Mouse (Mus musculus): ENCODE data around the gene Camkv. TPM values are rescaled to one million over a fixed set of nuclear protein-coding genes. Genes with fewer than 3 reads are reported as not detected.

Gene Camkv
- polyA plus RNA-seq, 1 experiment from 2014 or later: 6.7 TPM

GRCm38 (mm10) chr9:107950460-107951355 lies 15.2 kb downstream of the Camkv start:
- Histone ChIP-seq H3K27me3 (ENCODE audit: control insufficient read depth, insufficient read depth, low read length) (no peaks in the 10 kb centered on the region), H3K4me1 (ENCODE audit: control insufficient read depth, insufficient read depth, low read length) (peaks cover 10% of the 10 kb centered on the region), H3K9ac (ENCODE audit: low read length) (peak overlapping the region; percentile 67), H3K36me3 (ENCODE audit: control insufficient read depth, insufficient read depth, low read length) (no peaks in the 10 kb centered on the region), H3K9me3 (ENCODE audit: control insufficient read depth, low read length) (no peaks in the 10 kb centered on the region), H3K4me3 (ENCODE audit: low read depth, low read length) (peak overlapping the region; percentile 68), H3K4me2 (peak overlapping the region; percentile 68), H3K27ac (ENCODE audit: low read depth, low read length) (peak overlapping the region; percentile 58)
- 14% methylated on average over 45 of the region's 45 CpGs for WGBS
- peak; percentile 98 for DNase-seq (ENCODE audit: low spot score, missing footprints)
- ATAC-seq (ENCODE audit: low FRiP score): peak; percentile 95

- Histone ChIP-seq H3K4me2 (no peak overlapping the region), H3K36me3 (ENCODE audit: control insufficient read depth, insufficient read depth, low read length) (peaks cover 11% of the 10 kb centered on the region; the same call in 1 of the 2 replicates), H3K4me3 (ENCODE audit: low read depth, low read length) (no peak overlapping the region), H3K9me3 (ENCODE audit: control insufficient read depth, low read length) (no peaks in the 10 kb centered on the region), H3K9ac (ENCODE audit: low read length) (no peak overlapping the region), H3K27ac (ENCODE audit: low read depth, low read length) (no peak overlapping the region), H3K27me3 (ENCODE audit: control insufficient read depth, insufficient read depth, low read length) (no peaks in the 10 kb centered on the region), H3K4me1 (ENCODE audit: control insufficient read depth, insufficient read depth, low read length) (peaks cover 10% of the 10 kb centered on the region)
- WGBS: 84% methylated on average over 6 of the region's 6 CpGs
- ATAC-seq (ENCODE audit: low FRiP score) (no peak), DNase-seq (ENCODE audit: low spot score, missing footprints) (no peak)
Observed at GRCm38 (mm10) chr9:107955613-107956289, 20.3 kb downstream of the Camkv start.

DNA sequence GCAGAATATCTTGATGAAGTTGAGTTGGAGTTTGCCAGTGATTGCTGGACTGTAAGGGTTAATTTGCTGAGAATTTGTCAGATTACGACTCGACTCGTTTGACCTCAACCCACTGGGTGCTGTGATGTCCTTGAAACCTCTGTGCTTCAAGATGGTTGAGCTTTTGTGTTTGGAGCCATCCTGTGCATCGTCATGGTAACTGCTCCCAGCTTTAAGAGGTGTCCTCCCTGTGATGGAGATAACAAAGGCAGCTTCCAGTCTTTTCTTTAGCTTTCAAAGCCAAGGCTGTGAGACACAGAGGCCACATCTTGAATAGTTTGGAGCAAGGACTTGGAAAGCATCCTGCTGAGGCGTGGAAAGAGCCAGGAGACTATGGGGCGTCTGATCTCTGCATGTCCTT lies 21.7 kb downstream of the Camkv start:
- Histone ChIP-seq H3K27me3 (ENCODE audit: control insufficient read depth, insufficient read depth, low read length) (no peaks in the 10 kb centered on the region), H3K4me2 (no peak overlapping the region), H3K27ac (ENCODE audit: low read depth, low read length) (no peak overlapping the region), H3K4me3 (ENCODE audit: low read depth, low read length) (no peak overlapping the region), H3K4me1 (ENCODE audit: control insufficient read depth, insufficient read depth, low read length) (peaks cover 3% of the 10 kb centered on the region; the same call in 1 of the 2 replicates), H3K9me3 (ENCODE audit: control insufficient read depth, low read length) (no peaks in the 10 kb centered on the region), H3K36me3 (ENCODE audit: control insufficient read depth, insufficient read depth, low read length) (peaks cover 11% of the 10 kb centered on the region), H3K9ac (ENCODE audit: low read length) (no peak overlapping the region)
- WGBS: 25% methylated on average over 6 of the region's 6 CpGs
- ATAC-seq (ENCODE audit: low FRiP score) (no peak), DNase-seq (ENCODE audit: low spot score, missing footprints) (no peak)

DNA sequence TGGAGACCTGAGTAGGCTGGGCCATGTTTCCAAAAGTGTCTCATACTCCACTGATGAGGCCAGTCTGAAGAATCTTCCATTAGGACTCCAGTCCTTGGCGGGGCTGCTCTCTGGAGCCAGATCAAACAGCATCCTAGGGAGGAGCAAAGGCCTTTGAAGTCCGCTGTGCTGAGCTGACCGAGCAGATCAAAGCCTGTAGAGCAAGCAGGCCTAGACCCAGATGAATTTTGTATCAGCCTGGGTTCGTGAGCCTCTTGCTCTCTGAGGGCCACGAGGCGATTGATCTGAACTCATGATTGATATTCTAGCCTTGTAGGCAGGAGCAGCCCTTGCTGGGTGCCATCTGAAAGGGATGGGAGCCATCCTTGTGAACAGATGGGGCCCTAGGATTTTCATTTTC lies 24.4 kb downstream of the Camkv start:
- Histone ChIP-seq H3K9ac (ENCODE audit: low read length) (no peak overlapping the region), H3K27me3 (ENCODE audit: control insufficient read depth, insufficient read depth, low read length) (no peaks in the 10 kb centered on the region), H3K9me3 (ENCODE audit: control insufficient read depth, low read length) (no peaks in the 10 kb centered on the region), H3K4me2 (no peak overlapping the region), H3K4me3 (ENCODE audit: low read depth, low read length) (no peak overlapping the region), H3K27ac (ENCODE audit: low read depth, low read length) (no peak overlapping the region), H3K4me1 (ENCODE audit: control insufficient read depth, insufficient read depth, low read length) (0 out of 2 replicates have a peak, but pooled peaks cover 3% of the 10 kb centered on the region), H3K36me3 (ENCODE audit: control insufficient read depth, insufficient read depth, low read length) (peaks cover 11% of the 10 kb centered on the region)
- 57% methylated on average over 6 of the region's 6 CpGs for WGBS
- no peak for DNase-seq (ENCODE audit: low spot score, missing footprints)
- no peak for ATAC-seq (ENCODE audit: low FRiP score)

DNA sequence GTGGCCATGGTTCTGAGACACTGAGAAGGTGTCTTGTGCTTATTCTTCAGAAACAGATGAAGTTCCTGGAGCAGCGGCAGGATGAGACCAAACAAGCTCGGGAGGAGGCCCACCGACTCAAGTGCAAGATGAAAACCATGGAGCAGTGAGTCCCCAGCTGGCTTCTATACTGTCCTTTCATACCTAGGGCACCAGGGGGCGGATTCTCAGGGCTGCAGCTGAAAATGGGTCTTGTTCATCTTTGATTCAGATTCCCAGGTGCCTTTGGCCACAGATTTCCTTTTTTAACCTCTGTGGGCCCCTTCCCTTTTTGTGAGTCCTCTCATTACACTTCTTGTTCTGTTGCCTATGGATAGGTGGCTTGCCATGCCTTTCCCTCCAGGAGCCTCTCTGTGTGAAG lies 25.5 kb downstream of the Camkv start:
- DNase-seq (ENCODE audit: low spot score, missing footprints) (no peak), ATAC-seq (ENCODE audit: low FRiP score) (no peak)
- H3K4me3 ChIP-seq (ENCODE audit: low read depth, low read length): no peak overlapping the region
- H3K4me1 ChIP-seq (ENCODE audit: control insufficient read depth, insufficient read depth, low read length): 0 out of 2 replicates have a peak, but pooled peaks cover 3% of the 10 kb centered on the region
- no peak overlapping the region for H3K9ac ChIP-seq (ENCODE audit: low read length)
- WGBS: 75% methylated on average over 4 of the region's 4 CpGs
- H3K4me2 ChIP-seq: no peak overlapping the region
- H3K36me3 ChIP-seq (ENCODE audit: control insufficient read depth, insufficient read depth, low read length): peaks cover 11% of the 10 kb centered on the region
- no peaks in the 10 kb centered on the region for H3K9me3 ChIP-seq (ENCODE audit: control insufficient read depth, low read length)
- no peak overlapping the region for H3K27ac ChIP-seq (ENCODE audit: low read depth, low read length)
- no peaks in the 10 kb centered on the region for H3K27me3 ChIP-seq (ENCODE audit: control insufficient read depth, insufficient read depth, low read length)

DNA sequence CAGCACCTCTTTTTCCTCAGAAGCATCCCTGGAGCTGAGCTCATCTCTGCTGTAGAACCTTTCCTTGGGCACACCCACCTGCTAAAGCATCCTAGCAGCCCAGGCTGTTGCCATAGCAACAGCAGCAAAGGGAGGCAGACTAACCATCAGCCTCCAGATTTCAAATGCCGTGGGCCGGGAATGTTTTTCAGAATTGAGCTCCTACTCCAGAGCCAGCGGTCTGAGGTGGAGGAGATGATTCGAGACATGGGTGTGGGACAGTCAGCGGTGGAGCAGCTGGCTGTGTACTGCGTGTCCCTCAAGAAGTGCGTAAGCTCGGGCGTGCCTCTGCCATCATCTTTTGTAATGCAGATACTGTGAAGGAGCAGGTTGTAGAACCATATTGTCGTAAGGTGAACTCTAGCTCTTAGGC lies 25.9 kb downstream of the Camkv start:
- no peak overlapping the region for H3K4me2 ChIP-seq
- H3K4me3 ChIP-seq (ENCODE audit: low read depth, low read length): no peak overlapping the region
- 0 out of 2 replicates have a peak, but pooled peaks cover 3% of the 10 kb centered on the region for H3K4me1 ChIP-seq (ENCODE audit: control insufficient read depth, insufficient read depth, low read length)
- 70% methylated on average over 10 of the region's 10 CpGs for WGBS
- no peaks in the 10 kb centered on the region for H3K27me3 ChIP-seq (ENCODE audit: control insufficient read depth, insufficient read depth, low read length)
- H3K9me3 ChIP-seq (ENCODE audit: control insufficient read depth, low read length): no peaks in the 10 kb centered on the region
- no peak for DNase-seq (ENCODE audit: low spot score, missing footprints)
- H3K27ac ChIP-seq (ENCODE audit: low read depth, low read length): no peak overlapping the region
- no peak for ATAC-seq (ENCODE audit: low FRiP score)
- H3K9ac ChIP-seq (ENCODE audit: low read length): no peak overlapping the region
- H3K36me3 ChIP-seq (ENCODE audit: control insufficient read depth, insufficient read depth, low read length): peaks cover 11% of the 10 kb centered on the region

- DNase-seq (ENCODE audit: low spot score, missing footprints) (no peak), ATAC-seq (ENCODE audit: low FRiP score) (no peak; the same call in 1 of the 2 replicates)
- Histone ChIP-seq H3K4me3 (ENCODE audit: low read depth, low read length) (no peak overlapping the region), H3K9me3 (ENCODE audit: control insufficient read depth, low read length) (no peaks in the 10 kb centered on the region), H3K36me3 (ENCODE audit: control insufficient read depth, insufficient read depth, low read length) (peaks cover 11% of the 10 kb centered on the region), H3K27me3 (ENCODE audit: control insufficient read depth, insufficient read depth, low read length) (no peaks in the 10 kb centered on the region), H3K27ac (ENCODE audit: low read depth, low read length) (peak overlapping the region; percentile 6; the same call in 1 of the 2 replicates), H3K4me2 (no peak overlapping the region), H3K4me1 (ENCODE audit: control insufficient read depth, insufficient read depth, low read length) (0 out of 2 replicates have a peak, but pooled peaks cover 3% of the 10 kb centered on the region), H3K9ac (ENCODE audit: low read length) (no peak overlapping the region)
- WGBS: 47% methylated on average over 5 of the region's 5 CpGs
Observed at GRCm38 (mm10) chr9:107961881-107962280, 26.4 kb downstream of the Camkv start.

DNA sequence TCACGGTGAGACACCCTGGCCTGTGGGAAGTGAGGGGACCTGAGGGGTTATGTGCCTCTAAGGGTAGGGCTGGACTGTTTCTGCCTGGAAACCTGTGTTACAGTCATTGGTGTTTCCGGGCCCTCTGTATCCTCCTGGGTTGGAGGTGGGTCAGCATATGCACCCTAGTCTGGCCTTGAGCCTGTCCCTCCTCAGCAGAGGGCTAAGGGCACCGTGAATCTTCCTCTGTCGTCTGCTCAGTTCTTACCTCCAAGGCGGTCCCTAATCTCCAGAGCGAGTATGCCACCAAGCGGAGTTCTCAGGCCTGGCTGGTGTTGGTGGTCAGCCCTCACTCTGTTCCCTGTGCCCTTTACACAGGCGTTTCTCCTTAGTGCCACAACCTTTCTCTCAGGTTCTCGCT lies 27.4 kb downstream of the Camkv start:
- H3K4me2 ChIP-seq: no peak overlapping the region
- no peak overlapping the region for H3K9ac ChIP-seq (ENCODE audit: low read length)
- H3K27me3 ChIP-seq (ENCODE audit: control insufficient read depth, insufficient read depth, low read length): no peaks in the 10 kb centered on the region
- no peak for DNase-seq (ENCODE audit: low spot score, missing footprints)
- H3K27ac ChIP-seq (ENCODE audit: low read depth, low read length): no peak overlapping the region
- H3K9me3 ChIP-seq (ENCODE audit: control insufficient read depth, low read length): no peaks in the 10 kb centered on the region
- 86% methylated on average over 9 of the region's 9 CpGs for WGBS
- peaks cover 4% of the 10 kb centered on the region for H3K36me3 ChIP-seq (ENCODE audit: control insufficient read depth, insufficient read depth, low read length)
- ATAC-seq (ENCODE audit: low FRiP score): no peak
- H3K4me1 ChIP-seq (ENCODE audit: control insufficient read depth, insufficient read depth, low read length): no peaks in the 10 kb centered on the region
- H3K4me3 ChIP-seq (ENCODE audit: low read depth, low read length): no peak overlapping the region

DNA sequence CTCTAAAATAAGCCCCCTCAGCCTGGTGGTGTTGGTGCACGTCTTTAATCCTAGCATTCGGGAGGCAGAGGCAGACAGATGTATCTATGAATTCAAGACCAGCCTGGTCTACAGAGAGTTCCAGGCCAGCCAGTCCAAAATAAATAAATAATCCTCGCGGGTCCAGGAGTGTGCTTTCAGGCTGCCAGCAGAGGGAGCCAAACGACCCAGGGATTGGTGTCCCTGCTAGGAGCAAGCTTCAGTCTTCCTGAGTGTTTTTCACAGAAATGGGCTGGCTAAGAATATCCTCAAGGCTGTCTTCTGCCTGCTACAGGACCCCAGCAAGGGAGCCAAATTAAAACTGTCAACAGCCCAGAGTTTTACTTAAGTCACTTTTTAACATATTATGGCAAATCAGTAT lies 28.2 kb downstream of the Camkv start:
- 16% methylated on average over 5 of the region's 5 CpGs for WGBS
- DNase-seq (ENCODE audit: low spot score, missing footprints) (peak; percentile 93), ATAC-seq (ENCODE audit: low FRiP score) (peak; percentile 70; the same call in 1 of the 2 replicates)
- Histone ChIP-seq H3K9me3 (ENCODE audit: control insufficient read depth, low read length) (no peaks in the 10 kb centered on the region), H3K4me1 (ENCODE audit: control insufficient read depth, insufficient read depth, low read length) (no peaks in the 10 kb centered on the region), H3K27me3 (ENCODE audit: control insufficient read depth, insufficient read depth, low read length) (no peaks in the 10 kb centered on the region), H3K4me3 (ENCODE audit: low read depth, low read length) (no peak overlapping the region), H3K27ac (ENCODE audit: low read depth, low read length) (no peak overlapping the region), H3K9ac (ENCODE audit: low read length) (no peak overlapping the region), H3K4me2 (no peak overlapping the region), H3K36me3 (ENCODE audit: control insufficient read depth, insufficient read depth, low read length) (peaks cover 4% of the 10 kb centered on the region)

Measured in midbrain, embryonic 11.5 days (tissue).